Mouse (Mus musculus): ENCODE measurements at regions not wholly inside any gene's neighbourhood (a gene's known extent, or its start where the extent isn't known, plus 50 kb on each side); places are given as distances from the start of the nearest gene placed in this dataset.
A peak's percentile ranks its signal among the peaks of the same experiment; 100 is the strongest.

DNA sequence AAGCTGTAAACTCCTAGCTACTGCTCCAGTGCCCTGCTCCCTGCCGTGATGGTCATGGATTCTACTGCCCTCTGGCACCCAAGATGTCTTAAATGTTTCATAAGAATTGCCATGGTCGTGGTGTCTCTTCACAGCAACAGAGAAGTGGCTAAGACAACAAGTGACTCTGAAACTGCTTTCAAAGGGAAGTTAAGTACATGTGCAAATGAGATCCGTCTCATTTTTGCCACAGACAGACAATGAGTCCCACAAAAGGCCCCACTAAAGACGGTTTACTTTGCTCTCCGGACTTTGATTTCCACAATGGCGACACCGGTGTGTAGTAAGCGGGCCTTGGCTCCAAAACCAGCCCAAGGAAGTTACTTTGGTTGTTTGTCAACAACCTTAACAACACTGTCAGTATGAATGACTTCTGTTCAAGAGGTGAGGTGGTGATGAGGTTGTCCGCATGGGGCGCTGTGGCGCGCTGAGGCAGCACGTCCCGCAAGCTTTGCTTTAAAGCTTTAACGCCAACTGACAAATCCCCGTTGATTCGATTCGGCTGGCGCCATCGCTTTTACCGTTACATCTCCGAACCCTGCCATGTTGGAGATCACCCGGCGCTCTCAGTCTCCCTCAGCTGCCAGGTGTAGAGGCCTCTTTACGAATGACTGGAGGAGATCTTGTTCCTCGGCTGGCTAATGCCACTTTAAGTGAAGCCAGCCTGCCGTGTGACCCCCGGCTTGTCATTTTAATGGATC lies 153.3 kb downstream of the B3glct start:
- peak; percentile 73 for TF ChIP-seq CTCF (IDR thresholded peaks at IDR 0.05; ENCODE audit: extremely low read depth, insufficient read depth, insufficient read length, insufficient replicate concordance)
- no peak for TF ChIP-seq POLR2A (IDR thresholded peaks at IDR 0.05; ENCODE audit: low read depth, low read length)
